Mouse (Mus musculus) ES-E14 (cell line): ENCODE measurements at regions not wholly inside any gene's neighbourhood (a gene's known extent, or its start where the extent isn't known, plus 50 kb on each side); places are given as distances from the start of the nearest gene placed in this dataset.

Source experiments
- DNase-seq: peaks from one replicate; pipeline ENCODE4 v3.0.0-alpha.2; 2013; ENCODE audit warnings: low read depth, low spot score
- H3K27ac ChIP-seq: 2 replicates; pipeline ENCODE4 v1.5.1; 2012; ENCODE audit warnings: low read depth, mild to moderate bottlenecking, low read length, moderate library complexity, mixed read lengths; ENCODE audit not compliant: poor library complexity, insufficient read depth, severe bottlenecking
- H3K36me3 ChIP-seq: 2 replicates; pipeline ENCODE4 v1.6.1; 2012; ENCODE audit warnings: mild to moderate bottlenecking, low read length, moderate library complexity, mixed read lengths; ENCODE audit not compliant: control insufficient read depth, poor library complexity, insufficient read depth, severe bottlenecking
- H3K4me1 ChIP-seq, 2 experiments: fragments of 150-350 bp in 1 of 2; sonication (generic) in 1 of 2; 2 replicates each; pipeline ENCODE4 v1.6.1; 2012; ENCODE audit warnings: low read length in 2 of 2, mild to moderate bottlenecking in 1 of 2, mixed read lengths in 1 of 2; ENCODE audit not compliant: control insufficient read depth in 2 of 2, insufficient read depth in 2 of 2, poor library complexity in 1 of 2
- H3K4me3 ChIP-seq, 2 experiments: fragments of 150-350 bp in 1 of 2; sonication (generic) in 1 of 2; 2 replicates each; pipeline ENCODE4 v1.5.1; 2012; ENCODE audit warnings: low read length in 2 of 2, low read depth in 1 of 2, mild to moderate bottlenecking in 1 of 2, mixed read lengths in 1 of 2; ENCODE audit not compliant: insufficient read depth in 1 of 2, poor library complexity in 1 of 2, severe bottlenecking in 1 of 2
- H3K9ac ChIP-seq: 2 replicates; pipeline ENCODE4 v1.6.1; 2012; ENCODE audit warnings: low read depth, mild to moderate bottlenecking, low read length, mixed read lengths; ENCODE audit not compliant: poor library complexity, insufficient read depth, severe bottlenecking
- H3K9me3 ChIP-seq: fragments of 150-350 bp; sonication (generic); 2 replicates; pipeline ENCODE4 v1.6.1; 2012; ENCODE audit warnings: low read depth, mild to moderate bottlenecking, low read length; ENCODE audit not compliant: control insufficient read depth, insufficient read depth
- CHD2 ChIP-seq: IDR thresholded peaks from 2 replicates; pipeline ENCODE4 v1.6.1; 2014; ENCODE audit warnings: mild to moderate bottlenecking, low read depth, low read length, inconsistent platforms
- HCFC1 ChIP-seq: IDR thresholded peaks from 2 replicates; pipeline ENCODE4 v1.6.1; 2012; ENCODE audit warnings: low read length, inconsistent platforms, borderline replicate concordance; ENCODE audit not compliant: insufficient read depth
- MAFK ChIP-seq: IDR thresholded peaks from 2 replicates; pipeline ENCODE4 v1.6.1; 2014; ENCODE audit warnings: mild to moderate bottlenecking, low read depth, low read length, inconsistent platforms; ENCODE audit not compliant: insufficient read depth
- ZC3H11A ChIP-seq: IDR thresholded peaks from 2 replicates; pipeline ENCODE4 v1.6.1; 2012; ENCODE audit warnings: low read depth, mild to moderate bottlenecking, inconsistent platforms, low read length, borderline replicate concordance
- ZNF384 ChIP-seq: IDR thresholded peaks from 2 replicates; pipeline ENCODE4 v1.6.1; 2012; ENCODE audit warnings: low read depth, low read length, inconsistent platforms
- in situ Hi-C, 2 experiments: fragments of 600-800 bp; cut with MboI; formaldehyde crosslinking; loops; one replicate each; pipeline ENCODE4 v1.15.1; 2025; ENCODE audit warnings: low sequenced_read_pairs in 2 of 2, inconsistent platforms in 1 of 2; ENCODE audit not compliant: unreplicated experiment in 2 of 2

DNA sequence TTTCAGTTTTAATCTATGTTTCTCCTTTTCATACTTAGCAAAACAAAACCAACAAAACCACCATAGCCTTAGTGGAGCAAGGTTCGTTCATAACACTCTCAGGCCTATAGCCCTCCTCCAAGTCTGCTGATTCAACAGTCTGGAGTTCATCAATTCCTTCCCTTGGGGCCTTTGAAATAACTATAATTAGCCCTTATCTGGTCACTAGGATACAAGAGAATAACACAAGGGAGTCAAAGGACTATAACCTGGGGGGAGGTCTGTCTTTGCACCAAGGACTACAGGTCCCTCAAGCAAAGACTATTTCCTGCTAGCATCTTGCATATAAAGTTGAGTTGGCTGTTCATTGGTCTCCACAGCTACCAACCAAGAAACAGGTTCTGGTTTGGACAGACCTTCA, 129.5 kb upstream of the Hes1 start:
- 0 out of 4 replicates have a peak, but pooled peaks cover 0 to 3% of the 10 kb centered on the region in 2 experiments for H3K4me1 ChIP-seq
- H3K36me3 ChIP-seq: no peaks in the 10 kb centered on the region
- no peak overlapping the region for H3K4me3 ChIP-seq
- TF ChIP-seq MAFK (no peak), ZC3H11A (no peak), HCFC1 (no peak), CHD2 (no peak), ZNF384 (no peak)
- no peak overlapping the region for H3K9ac ChIP-seq
- H3K9me3 ChIP-seq: no peaks in the 10 kb centered on the region
- no peak for DNase-seq
- no peak overlapping the region for H3K27ac ChIP-seq
- in situ Hi-C loops: no loop called here

DNA sequence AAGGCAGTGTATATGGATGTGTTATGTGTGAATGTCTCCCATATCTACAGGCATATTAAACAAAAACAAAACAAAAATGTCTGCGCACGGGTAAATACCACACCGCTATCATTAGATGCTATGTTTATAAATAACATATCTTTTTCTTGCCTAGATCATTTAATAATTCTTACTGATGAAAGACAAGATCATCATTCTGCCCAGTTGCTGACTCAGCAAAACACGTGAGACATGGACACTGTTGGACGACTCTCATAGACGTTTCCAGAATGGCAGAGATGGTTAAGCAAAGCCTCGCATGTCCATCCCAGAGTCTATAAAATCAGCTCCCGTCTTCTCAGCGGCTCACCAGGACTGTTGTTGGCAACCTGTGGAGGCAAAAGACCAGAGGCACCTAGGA, 125.5 kb upstream of the Hes1 start:
- in situ Hi-C loops: no loop called here
- no peaks in the 10 kb centered on the region for H3K36me3 ChIP-seq

DNA sequence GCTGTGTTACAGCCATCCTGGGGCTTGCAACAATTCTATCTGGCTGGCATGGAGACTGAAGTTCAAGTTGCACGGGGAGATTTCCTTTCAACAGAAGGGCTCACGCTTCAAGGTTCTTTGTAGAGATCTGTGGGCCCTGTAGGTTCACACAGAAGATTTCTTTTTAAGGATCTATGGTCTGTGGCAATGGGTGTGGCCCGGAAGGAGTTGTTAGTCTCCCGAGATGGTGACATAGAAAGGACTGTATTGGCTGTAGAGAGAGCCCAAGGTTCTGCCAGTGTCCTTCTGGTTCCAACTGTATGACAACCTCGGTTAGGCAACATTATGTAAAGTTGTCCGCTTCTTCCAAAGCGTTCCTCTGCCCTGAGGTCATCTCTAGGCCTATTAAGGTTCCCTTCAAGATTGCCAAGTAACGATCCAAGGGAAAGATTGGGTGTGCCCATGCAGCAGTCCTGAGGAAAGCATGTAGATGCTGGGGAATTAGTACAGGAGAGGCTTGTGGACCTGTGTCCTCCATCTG, 124.8 kb upstream of the Hes1 start:
- TF ChIP-seq ZC3H11A (no peak), ZNF384 (no peak), MAFK (no peak), CHD2 (no peak), HCFC1 (no peak)
- DNase-seq: no peak
- H3K4me3 ChIP-seq: no peak overlapping the region
- no peaks in the 10 kb centered on the region for H3K36me3 ChIP-seq
- no peak overlapping the region for H3K9ac ChIP-seq
- no peaks in the 10 kb centered on the region for H3K9me3 ChIP-seq
- in situ Hi-C loops: no loop called here
- H3K4me1 ChIP-seq: 0 out of 4 replicates have a peak, but pooled peaks cover 1 to 3% of the 10 kb centered on the region in 2 experiments
- H3K27ac ChIP-seq: no peak overlapping the region

More for the DNA sequence above, 125.5 kb upstream of the Hes1 start:
- no peak for TF ChIP-seq ZC3H11A
- TF ChIP-seq MAFK: peak; percentile 99
- H3K27ac ChIP-seq: no peak overlapping the region
- no peak overlapping the region for H3K4me3 ChIP-seq
- H3K9me3 ChIP-seq: no peaks in the 10 kb centered on the region
- H3K4me1 ChIP-seq: 0 out of 4 replicates have a peak, but pooled peaks cover 1 to 3% of the 10 kb centered on the region in 2 experiments
- H3K9ac ChIP-seq: no peak overlapping the region
- DNase-seq: no peak

DNA sequence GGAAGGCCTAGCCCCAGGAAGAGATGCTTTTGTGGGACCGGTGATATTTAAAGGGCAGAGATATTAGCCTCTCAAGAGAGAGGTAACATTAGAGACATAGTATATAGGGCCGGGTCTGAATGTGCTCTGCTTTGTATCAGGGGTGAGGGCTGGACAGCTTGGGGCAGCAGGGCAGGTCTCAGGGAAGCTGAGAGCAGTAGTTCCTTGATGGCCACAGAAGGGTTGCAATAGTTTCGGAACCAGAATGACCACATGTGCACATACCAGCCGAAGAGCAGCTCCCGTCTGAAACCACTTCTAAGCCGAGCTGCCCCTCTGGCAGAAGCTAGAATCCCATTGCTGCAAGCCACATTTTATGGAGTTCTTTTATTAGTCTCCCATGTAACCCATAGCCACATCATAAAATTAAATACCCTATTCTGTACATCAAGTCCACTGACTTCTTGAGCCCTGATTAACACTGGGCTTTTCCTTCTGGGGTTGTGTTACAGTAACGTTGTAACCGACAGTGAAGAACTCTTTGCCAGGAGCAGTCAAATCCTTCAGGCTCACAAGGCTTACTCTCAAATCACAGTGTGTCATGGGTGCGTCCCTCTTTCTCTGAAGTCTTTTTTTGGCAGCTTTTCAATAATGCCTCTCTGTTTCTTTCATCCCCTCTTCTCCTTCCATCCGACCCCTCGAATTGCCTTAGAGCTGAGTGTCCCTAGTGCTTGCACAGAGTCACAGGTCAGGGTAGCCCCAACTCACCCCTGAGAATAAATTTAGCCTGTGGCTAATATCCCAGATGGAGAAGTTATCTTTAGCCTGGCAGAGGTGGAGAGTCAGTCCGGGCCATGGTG, 124.1 kb upstream of the Hes1 start:
- Histone ChIP-seq H3K4me3 (no peak overlapping the region), H3K27ac (no peak overlapping the region), H3K9me3 (no peaks in the 10 kb centered on the region), H3K4me1 (peaks cover 3 to 4% of the 10 kb centered on the region in 2 experiments; a peak in 1 of 4 replicates), H3K36me3 (no peaks in the 10 kb centered on the region), H3K9ac (no peak overlapping the region)
- no peak for TF ChIP-seq HCFC1
- TF ChIP-seq MAFK: no peak
- no peak for TF ChIP-seq ZNF384
- no peak for TF ChIP-seq ZC3H11A
- in situ Hi-C loops: no loop called here
- no peak for DNase-seq

DNA sequence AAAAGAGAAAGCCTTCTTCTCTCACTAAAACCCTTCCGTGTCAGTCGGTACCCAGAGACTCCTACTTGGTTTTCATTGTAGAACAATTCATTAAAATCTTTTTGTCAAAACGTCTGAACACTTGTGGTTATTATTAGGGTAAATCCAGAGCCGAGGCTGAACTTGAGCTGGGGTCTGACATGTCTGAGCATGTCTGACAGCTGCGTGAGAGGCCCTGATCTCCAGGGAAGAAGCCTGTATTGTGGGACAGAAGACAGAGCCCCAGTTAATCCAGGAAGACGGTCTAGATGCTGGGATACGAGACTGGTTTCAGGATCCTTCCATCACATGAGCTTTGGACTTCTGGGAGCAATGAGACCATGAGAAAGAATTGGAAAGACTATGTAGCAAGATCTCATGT, 122.1 kb upstream of the Hes1 start:
- H3K36me3 ChIP-seq: no peaks in the 10 kb centered on the region
- no peak overlapping the region for H3K4me3 ChIP-seq
- H3K9me3 ChIP-seq: no peaks in the 10 kb centered on the region
- no peak overlapping the region for H3K9ac ChIP-seq
- H3K27ac ChIP-seq: no peak overlapping the region
- in situ Hi-C loops: no loop called here
- H3K4me1 ChIP-seq: peaks cover 0 to 7% of the 10 kb centered on the region in 2 experiments; a peak in 1 of 4 replicates
- TF ChIP-seq MAFK (no peak), ZNF384 (no peak), HCFC1 (no peak), ZC3H11A (no peak), CHD2 (no peak)
- DNase-seq: no peak
